Mouse (Mus musculus) G1E (cell line): ENCODE measurements around the gene Pik3r6.

ENCODE experiments used
- CTCF ChIP-seq: IDR thresholded peaks from 2 replicates; pipeline ENCODE4 v1.5.1; 2012; ENCODE audit warnings: low read depth, low read length, inconsistent platforms, mixed read lengths
- GATA1 ChIP-seq: IDR thresholded peaks from 2 replicates; pipeline ENCODE4 v1.6.1; 2012; ENCODE audit warnings: borderline replicate concordance, low read length, inconsistent platforms, mixed read lengths
- GATA2 ChIP-seq: IDR thresholded peaks from 2 replicates; pipeline ENCODE4 v1.6.1; 2012; ENCODE audit warnings: low read depth, low read length, inconsistent platforms, borderline replicate concordance
- POLR2AphosphoS5 ChIP-seq: IDR thresholded peaks from 2 replicates; pipeline ENCODE4 v1.6.1; 2012; ENCODE audit warnings: low read depth, low read length, inconsistent platforms; ENCODE audit not compliant: insufficient replicate concordance
- TAL1 ChIP-seq: conservative IDR thresholded peaks from 2 replicates; pipeline ENCODE4 v1.6.1; 2012; ENCODE audit warnings: low read depth, low read length, inconsistent platforms, mixed read lengths

- TF ChIP-seq CTCF (no peak), POLR2AphosphoS5 (no peak), GATA1 (no peak), TAL1 (no peak), GATA2 (no peak)
These were observed 90.4 kb downstream of the Pik3r6 start for GRCm38 (mm10) chr11:68593247-68593646.
